19 mouse cellular contexts compared by ENCODE assay signal in genomic region chr14:32518543-32518942, GRCm38 (mm10). TPM values are rescaled to one million over a fixed set of nuclear protein-coding genes. Genes with fewer than 3 reads are reported as not detected.
"Had no signal": no experiment of that assay in that cellular context is flagged by ENCODE, and none has a peak within 500 bp of the region (broad histone marks: within the 10 kb centered on the region; RNA-seq: fewer than 3 reads in every experiment).

No protein-coding gene starts in this region.

- DNase-seq: retina, postnatal 1 day; right cerebral cortex, adult 18-20 months; right cerebral cortex, postnatal 14 days; right cerebral cortex, postnatal 25 days; right cerebral cortex, postnatal 4 days; spleen, adult 18-20 months; thymus, adult 18-20 months; thymus, adult 2 months; thymus, postnatal 14 days; thymus, postnatal 25 days; thymus, postnatal 36 days; thymus, postnatal 4 days had no signal

- H3K27me3 ChIP-seq: neural tube, embryonic 13.5 days; neural tube, embryonic 15.5 days; stomach, embryonic 15.5 days had no signal

- H3K4me2 ChIP-seq: neural tube, embryonic 13.5 days; neural tube, embryonic 15.5 days; stomach, embryonic 15.5 days had no signal

- H3K27ac ChIP-seq: neural tube, embryonic 13.5 days; neural tube, embryonic 15.5 days; stomach, embryonic 15.5 days; stomach, postnatal 0 days had no signal

- H3K4me3 ChIP-seq: neural tube, embryonic 13.5 days; neural tube, embryonic 15.5 days; stomach, embryonic 15.5 days had no signal

- H3K9me3 ChIP-seq: neural tube, embryonic 13.5 days; neural tube, embryonic 15.5 days; stomach, embryonic 15.5 days had no signal

- H3K9ac ChIP-seq: neural tube, embryonic 13.5 days; neural tube, embryonic 15.5 days; stomach, embryonic 15.5 days had no signal

RNA-seq across cellular contexts. Expression of gene Chat, which starts 52.8 kb away (rescaled TPM):
- total RNA-seq: neutrophil, adult 5-6 weeks had no signal
- polyA plus RNA-seq: spleen, adult 2 months; thymus, postnatal 0 days had no signal

RNA-seq across cellular contexts. Expression of gene Slc18a3, which starts 53.9 kb away (rescaled TPM):
- total RNA-seq: neutrophil, adult 5-6 weeks had no signal
- polyA plus RNA-seq: spleen, adult 2 months; thymus, postnatal 0 days had no signal
